Mouse (Mus musculus): ENCODE data around the gene Rbm20.

- no peak for TF ChIP-seq CHD2 (IDR thresholded peaks at IDR 0.05; ENCODE audit: low read depth, low read length)
- TF ChIP-seq ZNF384 (IDR thresholded peaks at IDR 0.05; ENCODE audit: low read depth, low read length) = no peak
Observed at GRCm38 (mm10) chr19:53788621-53789331, 111.7 kb downstream of the Rbm20 start.
